Mouse (Mus musculus): ENCODE results near the gene Qsox1.

GRCm38 (mm10) chr1:155737809-155738383, 74.8 kb downstream of the Qsox1 start:
- TF ChIP-seq POLR2A (IDR thresholded peaks at IDR 0.05; ENCODE audit: control insufficient read depth, low read depth, low read length), result no peak
- no peak for TF ChIP-seq CTCF (IDR thresholded peaks at IDR 0.05; ENCODE audit: control insufficient read depth, insufficient read depth, insufficient replicate concordance, low read depth, low read length)

Measured in testis, adult 2 months (tissue).